Mouse (Mus musculus) E14TG2a.4 (cell line): ENCODE data around the gene Ak3.

Source experiments
- CTCF ChIP-seq: conservative IDR thresholded peaks from 2 replicates; pipeline ENCODE4 v1.5.1; 2014; ENCODE audit warnings: low read length
- NANOG ChIP-seq: IDR thresholded peaks from 2 replicates; pipeline ENCODE4 v1.6.1; 2014; ENCODE audit warnings: borderline replicate concordance, low read length, mixed read lengths
- POU5F1 ChIP-seq: IDR thresholded peaks from 2 replicates; pipeline ENCODE4 v1.6.1; 2014; ENCODE audit warnings: low read length, borderline replicate concordance

GRCm38 (mm10) chr19:29042647-29043046 is 5.1 kb downstream of the Ak3 start:
- TF ChIP-seq CTCF (no peak), NANOG (no peak), POU5F1 (no peak)
